Mouse (Mus musculus) kidney, embryonic 16.5 days (tissue): ENCODE data around the gene Sult6b1. TPM values are rescaled to one million over a fixed set of nuclear protein-coding genes. Genes with fewer than 3 reads are reported as not detected.
A peak's percentile ranks its signal among the peaks of the same experiment; 100 is the strongest.

Experiments
- ATAC-seq: fragments of 200-750 bp; cut with Nextera tagmentation; 2 replicates; pipeline ENCODE4 v1.8.0; 2017; ENCODE audit warnings: moderate TSS enrichment; ENCODE audit not compliant: low FRiP score, low TSS enrichment
- H3K27ac ChIP-seq: fragments of 300-500 bp; sonication (generic); 2 replicates; pipeline ENCODE4 v1.5.1; 2014; ENCODE audit warnings: low read length
- H3K27me3 ChIP-seq: fragments of 300-500 bp; sonication (generic); 2 replicates; pipeline ENCODE4 v1.6.1; 2014; ENCODE audit warnings: low read length, control low read depth, mixed read lengths; ENCODE audit not compliant: insufficient read depth
- H3K36me3 ChIP-seq: fragments of 300-500 bp; sonication (generic); 2 replicates; pipeline ENCODE4 v1.6.1; 2014; ENCODE audit warnings: low read length, control low read depth, mixed read lengths; ENCODE audit not compliant: insufficient read depth
- H3K4me1 ChIP-seq: fragments of 300-500 bp; sonication (generic); 2 replicates; pipeline ENCODE4 v1.6.1; 2014; ENCODE audit warnings: low read length, control low read depth, mixed read lengths; ENCODE audit not compliant: insufficient read depth
- H3K4me2 ChIP-seq: fragments of 300-500 bp; sonication (generic); replicated peaks from 2 replicates; pipeline ENCODE4 v1.6.1; 2014; ENCODE audit warnings: low read depth, low read length
- H3K4me3 ChIP-seq: fragments of 300-500 bp; sonication (generic); 2 replicates; pipeline ENCODE4 v1.5.1; 2014; ENCODE audit warnings: mild to moderate bottlenecking, low read length
- H3K9ac ChIP-seq: fragments of 300-500 bp; sonication (generic); replicated peaks from 2 replicates; pipeline ENCODE4 v1.6.1; 2014; ENCODE audit warnings: low read length
- H3K9me3 ChIP-seq: fragments of 300-500 bp; sonication (generic); 2 replicates; pipeline ENCODE4 v1.6.1; 2016; ENCODE audit warnings: low read length, control low read depth
- WGBS: fragments of 180-500 bp; shearing (Covaris S2); extraction: QIAGEN DNeasy Blood & Tissue Kit; methylation state at CpG from one replicate; pipeline ENCODE4 v1.1.7; 2014; 5-methylcytosine and 5-hydroxymethylcytosine counted together
- polyA plus RNA-seq: library from polyadenylated mRNA; unstranded; fragments of >200 nt; fragmentation: Nextera tagmentation; extraction: Ambion mirVana; gene quantifications from 2 replicates; pipeline ENCODE4 v1.2.1, GENCODE M21; 2015

Gene Sult6b1
- polyA plus RNA-seq, 1 experiment from 2014 or later: not detected

GRCm38 (mm10) chr17:78916899-78917298 lies 10.1 kb upstream of the Sult6b1 start:
- Histone ChIP-seq H3K9ac (peak overlapping the region; percentile 91), H3K36me3 (peaks cover 25% of the 10 kb centered on the region), H3K4me1 (peaks cover 13% of the 10 kb centered on the region), H3K4me3 (peak overlapping the region; percentile 91), H3K4me2 (peak overlapping the region; percentile 88), H3K27ac (peak overlapping the region; percentile 91), H3K27me3 (no peaks in the 10 kb centered on the region), H3K9me3 (no peaks in the 10 kb centered on the region)
- ATAC-seq: peak; percentile 43
- WGBS: under 1% methylated on average over 11 of the region's 11 CpGs

- H3K9ac ChIP-seq: peak within 1 kb of the TSS; percentile 91
- WGBS: under 1% methylated on average over 37 of the region's 37 CpGs
- peak within 1 kb of the TSS; percentile 91 for H3K27ac ChIP-seq
- peak; percentile 97 for ATAC-seq
- H3K4me1 ChIP-seq: peaks cover 13% of the 10 kb centered on the region
- H3K36me3 ChIP-seq: peaks cover 20% of the 10 kb centered on the region
- no peaks in the 10 kb centered on the region for H3K9me3 ChIP-seq
- no peaks in the 10 kb centered on the region for H3K27me3 ChIP-seq
- H3K4me3 ChIP-seq: peak within 1 kb of the TSS; percentile 91
- peak within 1 kb of the TSS; percentile 88 for H3K4me2 ChIP-seq
Measured at GRCm38 (mm10) chr17:78916369-78916813, 9.6 kb upstream of the Sult6b1 start, which contains the start of gene Cebpzos. Cebpzos (plus strand) TSS chr17:78916500.

GRCm38 (mm10) chr17:78915772-78916171 lies 9.0 kb upstream of the Sult6b1 start:
- H3K27me3 ChIP-seq: no peaks in the 10 kb centered on the region

GRCm38 (mm10) chr17:78913921-78914320 lies 7.1 kb upstream of the Sult6b1 start:
- Histone ChIP-seq H3K9me3 (no peaks in the 10 kb centered on the region), H3K36me3 (peaks cover 6% of the 10 kb centered on the region; the same call in 1 of the 2 replicates), H3K27ac (no peak overlapping the region), H3K4me3 (no peak overlapping the region), H3K27me3 (no peaks in the 10 kb centered on the region), H3K9ac (no peak overlapping the region), H3K4me2 (no peak overlapping the region), H3K4me1 (peaks cover 13% of the 10 kb centered on the region)
- no peak for ATAC-seq
- WGBS: 63% methylated on average over 3 of the region's 3 CpGs

More at GRCm38 (mm10) chr17:78915772-78916171, 9.0 kb upstream of the Sult6b1 start:
- 47% methylated on average over 6 of the region's 6 CpGs for WGBS
- H3K9ac ChIP-seq: peak overlapping the region; percentile 91
- ATAC-seq: peak; percentile 3; the same call in 1 of the 2 replicates
- H3K4me2 ChIP-seq: peak overlapping the region; percentile 88
- peaks cover 15% of the 10 kb centered on the region for H3K36me3 ChIP-seq
- H3K4me3 ChIP-seq: peak overlapping the region; percentile 91
- no peaks in the 10 kb centered on the region for H3K9me3 ChIP-seq
- H3K4me1 ChIP-seq: peaks cover 13% of the 10 kb centered on the region
- peak overlapping the region; percentile 91 for H3K27ac ChIP-seq

- Histone ChIP-seq H3K4me3 (peak overlapping the region; percentile 39), H3K4me2 (peak overlapping the region; percentile 46), H3K36me3 (no peaks in the 10 kb centered on the region), H3K9me3 (no peaks in the 10 kb centered on the region), H3K9ac (peak overlapping the region; percentile 22; the same call in 1 of the 2 replicates), H3K27me3 (no peaks in the 10 kb centered on the region), H3K4me1 (peaks cover 13% of the 10 kb centered on the region), H3K27ac (no peak overlapping the region)
- WGBS: 38% methylated on average over 6 of the region's 6 CpGs
- ATAC-seq: no peak
Measured at GRCm38 (mm10) chr17:78912861-78913281, 6.1 kb upstream of the Sult6b1 start.

- H3K4me2 ChIP-seq: no peak overlapping the region
- ATAC-seq: no peak
- no peaks in the 10 kb centered on the region for H3K36me3 ChIP-seq
- no peak overlapping the region for H3K9ac ChIP-seq
- H3K4me1 ChIP-seq: no peaks in the 10 kb centered on the region
- 71% methylated on average over 2 of the region's 2 CpGs for WGBS
- no peak overlapping the region for H3K27ac ChIP-seq
- H3K27me3 ChIP-seq: no peaks in the 10 kb centered on the region
- no peak overlapping the region for H3K4me3 ChIP-seq
- H3K9me3 ChIP-seq: no peaks in the 10 kb centered on the region
Measured at GRCm38 (mm10) chr17:78909374-78909773, 2.6 kb upstream of the Sult6b1 start.

GRCm38 (mm10) chr17:78903158-78903557 lies 3.6 kb downstream of the Sult6b1 start:
- H3K4me1 ChIP-seq: no peaks in the 10 kb centered on the region
- WGBS: 60% methylated on average over 2 of the region's 2 CpGs
- ATAC-seq: no peak
- no peak overlapping the region for H3K4me3 ChIP-seq
- H3K27me3 ChIP-seq: no peaks in the 10 kb centered on the region
- 0 out of 2 replicates have a peak, but pooled peaks cover 3% of the 10 kb centered on the region for H3K9me3 ChIP-seq
- H3K36me3 ChIP-seq: no peaks in the 10 kb centered on the region
- no peak overlapping the region for H3K27ac ChIP-seq
- H3K4me2 ChIP-seq: no peak overlapping the region
- H3K9ac ChIP-seq: no peak overlapping the region

GRCm38 (mm10) chr17:78895394-78895793 lies 11.4 kb downstream of the Sult6b1 start:
- peak overlapping the region; percentile 52; the same call in 1 of the 2 replicates for H3K9ac ChIP-seq
- no peaks in the 10 kb centered on the region for H3K36me3 ChIP-seq
- H3K4me1 ChIP-seq: no peaks in the 10 kb centered on the region
- peak overlapping the region; percentile 18; the same call in 1 of the 2 replicates for H3K4me3 ChIP-seq
- H3K27me3 ChIP-seq: no peaks in the 10 kb centered on the region
- H3K9me3 ChIP-seq: no peaks in the 10 kb centered on the region
- H3K4me2 ChIP-seq: peak overlapping the region; percentile 47
- 23% methylated on average over 8 of the region's 8 CpGs for WGBS
- no peak overlapping the region for H3K27ac ChIP-seq
- ATAC-seq: peak; percentile 49; the same call in 1 of the 2 replicates

GRCm38 (mm10) chr17:78894991-78895390 lies 11.8 kb downstream of the Sult6b1 start:
- Histone ChIP-seq H3K27ac (no peak overlapping the region), H3K4me1 (no peaks in the 10 kb centered on the region), H3K9ac (0 out of 2 replicates have a peak overlapping the region, but pooled peaks have one; percentile 52), H3K4me2 (peak overlapping the region; percentile 47; the same call in 1 of the 2 replicates), H3K4me3 (no peak overlapping the region), H3K9me3 (no peaks in the 10 kb centered on the region), H3K27me3 (no peaks in the 10 kb centered on the region), H3K36me3 (no peaks in the 10 kb centered on the region)
- 78% methylated on average over 7 of the region's 7 CpGs for WGBS
- ATAC-seq: no peak

GRCm38 (mm10) chr17:78891020-78891419 lies 15.8 kb downstream of the Sult6b1 start:
- H3K4me2 ChIP-seq: no peak overlapping the region
- no peak overlapping the region for H3K27ac ChIP-seq
- H3K9ac ChIP-seq: no peak overlapping the region
- 85% methylated on average over 9 of the region's 9 CpGs for WGBS
- no peak overlapping the region for H3K4me3 ChIP-seq
- H3K27me3 ChIP-seq: no peaks in the 10 kb centered on the region
- no peaks in the 10 kb centered on the region for H3K36me3 ChIP-seq
- no peak for ATAC-seq
- H3K4me1 ChIP-seq: no peaks in the 10 kb centered on the region
- no peaks in the 10 kb centered on the region for H3K9me3 ChIP-seq
